9 mouse cellular contexts compared by ENCODE assay signal in genomic region chr10:8529173-8529572, GRCm38 (mm10). TPM values are rescaled to one million over a fixed set of nuclear protein-coding genes. Genes with fewer than 3 reads are reported as not detected.
DNase-seq lines count a peak whose midpoint lies in the region; ATAC-seq and TF ChIP-seq lines count a peak whose summit lies in the region.
"Had no signal": no experiment of that assay in that cellular context is flagged by ENCODE, and none has a peak within 500 bp of the region (broad histone marks: within the 10 kb centered on the region; RNA-seq: fewer than 3 reads in every experiment).

No protein-coding gene starts in this region.

- H3K4me2 ChIP-seq in forebrain, embryonic 11.5 days (ENCODE audit: low read depth, low read length, severe bottlenecking): no peak overlapping the region
- no peak overlapping the region for H3K4me2 ChIP-seq in lung, postnatal 0 days (replicated peaks; ENCODE audit: low read depth, low read length)

- H3K36me3 ChIP-seq in forebrain, embryonic 10.5 days (replicated peaks): no peaks in the 10 kb centered on the region
- no peaks in the 10 kb centered on the region for H3K36me3 ChIP-seq in forebrain, embryonic 11.5 days (ENCODE audit: control insufficient read depth, insufficient read depth, low read length)
- H3K36me3 ChIP-seq in lung, postnatal 0 days (ENCODE audit: insufficient read depth, low read length): no peaks in the 10 kb centered on the region
- H3K36me3 ChIP-seq: G1E had no signal

- peak; percentile 24 for DNase-seq in forebrain, embryonic 10.5 days (ENCODE audit: extremely low spot score, low spot score)
- no peak for DNase-seq in forebrain, embryonic 11.5 days (ENCODE audit: low spot score)
- DNase-seq in left cerebral cortex, postnatal 4 days: peak; percentile 38
- DNase-seq in left cerebral cortex, postnatal 36 days (ENCODE audit: low spot score in 2 of 2): no peak
- DNase-seq in T-cell, adult 2 months (ENCODE audit: low spot score): peak; percentile 21
- DNase-seq in lung, postnatal 0 days (ENCODE audit: low spot score): peak; percentile 36
- no peak for DNase-seq in left cerebral cortex, adult 18-20 months (ENCODE audit: low spot score in 2 of 2)
- no peak for DNase-seq in thymus, adult 18-20 months

- H3K27ac ChIP-seq in forebrain, embryonic 10.5 days: no peak overlapping the region
- H3K27ac ChIP-seq in forebrain, embryonic 11.5 days (ENCODE audit: low read depth, low read length): no peak overlapping the region
- H3K27ac ChIP-seq in lung, postnatal 0 days (ENCODE audit: low read length): no peak overlapping the region

- no peaks in the 10 kb centered on the region for H3K27me3 ChIP-seq in forebrain, embryonic 10.5 days (ENCODE audit: poor library complexity, severe bottlenecking)
- no peaks in the 10 kb centered on the region for H3K27me3 ChIP-seq in forebrain, embryonic 11.5 days (ENCODE audit: control insufficient read depth, insufficient read depth, low read length)
- H3K27me3 ChIP-seq in lung, postnatal 0 days (replicated peaks; ENCODE audit: insufficient read depth, low read length): no peaks in the 10 kb centered on the region

- no peak overlapping the region for H3K9ac ChIP-seq in forebrain, embryonic 11.5 days (ENCODE audit: low read length)
- no peak overlapping the region for H3K9ac ChIP-seq in lung, postnatal 0 days (replicated peaks; ENCODE audit: low read depth)

- 33% methylated on average over 7 of the region's 7 CpGs for WGBS in forebrain, embryonic 10.5 days
- 40% methylated on average over 7 of the region's 7 CpGs for WGBS in forebrain, embryonic 11.5 days
- WGBS in lung, postnatal 0 days: 31% methylated on average over 7 of the region's 7 CpGs

- TF ChIP-seq EP300 in lung, postnatal 0 days (IDR thresholded peaks at IDR 0.05): no peak

- TF ChIP-seq CTCF in lung, postnatal 0 days (IDR thresholded peaks at IDR 0.05): peak; percentile 78

- intact Hi-C loops in left cerebral cortex, postnatal 4 days (cut with DNase I): no loop called here
- intact Hi-C loops in left cerebral cortex, postnatal 36 days (cut with DNase I): loop anchor here (10.0 kb wide), 1 partner anchor 186 kb away; no protein-coding TSS in a partner anchor

- no peaks in the 10 kb centered on the region for H3K9me3 ChIP-seq in forebrain, embryonic 10.5 days
- H3K9me3 ChIP-seq in forebrain, embryonic 11.5 days (ENCODE audit: control insufficient read depth, low read length): no peaks in the 10 kb centered on the region
- H3K9me3 ChIP-seq in lung, postnatal 0 days (ENCODE audit: low read length): no peaks in the 10 kb centered on the region

- no peaks in the 10 kb centered on the region for H3K4me1 ChIP-seq in forebrain, embryonic 10.5 days
- H3K4me1 ChIP-seq in forebrain, embryonic 11.5 days (replicated peaks; ENCODE audit: control insufficient read depth, insufficient read depth, low read length): no peaks in the 10 kb centered on the region
- H3K4me1 ChIP-seq in lung, postnatal 0 days (ENCODE audit: insufficient read depth, low read depth, low read length): no peaks in the 10 kb centered on the region; the same call in 1 of the 2 replicates

- ATAC-seq in forebrain, embryonic 11.5 days (replicated peaks; ENCODE audit: low FRiP score): no peak
- ATAC-seq in lung, postnatal 0 days: no peak

- H3K4me3 ChIP-seq in forebrain, embryonic 10.5 days: no peak overlapping the region
- H3K4me3 ChIP-seq in forebrain, embryonic 11.5 days (ENCODE audit: low read depth, low read length): no peak overlapping the region
- no peak overlapping the region for H3K4me3 ChIP-seq in lung, postnatal 0 days (ENCODE audit: low read depth, low read length)

RNA-seq across cellular contexts. Expression of gene Ust, which starts 10.5 kb away (rescaled TPM):
- polyA plus RNA-seq in forebrain, embryonic 10.5 days (2016; fragmentation: Nextera tagmentation; extraction: Ambion mirVana): 2.2 TPM in 2 replicates
- polyA plus RNA-seq in forebrain, embryonic 11.5 days (2014; fragmentation: Nextera tagmentation; extraction: Ambion mirVana): 3.0 and 3.4 TPM in 2 replicates
- 10 to 100 TPM; 18.0 to 19.4 TPM for total RNA-seq in left cerebral cortex, postnatal 4 days (2021)
- 10 to 100 TPM; 21.0 to 24.6 TPM for total RNA-seq in left cerebral cortex, postnatal 36 days (2021)
- polyA plus RNA-seq in lung, postnatal 0 days (2015; fragmentation: Nextera tagmentation; extraction: Ambion mirVana): 6.3 and 6.8 TPM in 2 replicates
- total RNA-seq in left cerebral cortex, adult 18-20 months (2021): 10 to 100 TPM; 17.0 to 17.3 TPM
- polyA plus RNA-seq: G1E had no signal

Comparison
In these comparisons a context has a peak if more than half of its experiments do, and no peak if none do; other contexts are left out.
1. DNase-seq: peak in forebrain, embryonic 10.5 days (single experiment), left cerebral cortex, postnatal 4 days (single experiment), T-cell, adult 2 months (single experiment) and lung, postnatal 0 days (single experiment); none in forebrain, embryonic 11.5 days (single experiment), left cerebral cortex, postnatal 36 days (0 of 2), left cerebral cortex, adult 18-20 months (0 of 2) and thymus, adult 18-20 months (0 of 2).